Mouse (Mus musculus) heart, embryonic 14.5 days (tissue): ENCODE results near the gene Slc25a48. TPM values are rescaled to one million over a fixed set of nuclear protein-coding genes. Genes with fewer than 3 reads are reported as not detected.

Source experiments
- ATAC-seq: fragments of 200-750 bp; cut with Nextera tagmentation; 2 replicates; pipeline ENCODE4 v1.8.0; 2017; ENCODE audit warnings: low read depth, moderate TSS enrichment; ENCODE audit not compliant: insufficient number of reproducible peaks, insufficient read depth, low FRiP score
- H3K27ac ChIP-seq, 2 experiments: fragments of 200-500 bp in 1 of 2; fragments of 300-500 bp in 1 of 2; sonication (generic) in 1 of 2; replicated peaks in 1 of 2; 2 replicates each; pipeline ENCODE4 v1.5.1; 2012 to 2014; ENCODE audit warnings: low read depth in 2 of 2, low read length in 2 of 2, control low read depth in 1 of 2, mild to moderate bottlenecking in 1 of 2, mixed read lengths in 1 of 2; ENCODE audit not compliant: control insufficient read depth in 1 of 2, insufficient read depth in 1 of 2
- H3K27me3 ChIP-seq: fragments of 300-500 bp; sonication (generic); 2 replicates; pipeline ENCODE4 v1.6.1; 2014; ENCODE audit warnings: mild to moderate bottlenecking, low read length, control low read depth; ENCODE audit not compliant: control insufficient read depth, insufficient read depth
- H3K36me3 ChIP-seq: fragments of 300-500 bp; sonication (generic); 2 replicates; pipeline ENCODE4 v1.6.1; 2014; ENCODE audit warnings: mild to moderate bottlenecking, control low read depth, low read length, mixed read lengths; ENCODE audit not compliant: control insufficient read depth, insufficient read depth
- H3K4me1 ChIP-seq, 2 experiments: fragments of 200-500 bp in 1 of 2; fragments of 300-500 bp in 1 of 2; sonication (generic) in 1 of 2; 2 replicates each; pipeline ENCODE4 v1.6.1; 2012 to 2014; ENCODE audit warnings: low read length in 2 of 2, control low read depth in 1 of 2, mixed read lengths in 1 of 2; ENCODE audit not compliant: control insufficient read depth in 2 of 2, insufficient read depth in 2 of 2
- H3K4me2 ChIP-seq: fragments of 300-500 bp; sonication (generic); 2 replicates; pipeline ENCODE4 v1.6.1; 2014; ENCODE audit warnings: mild to moderate bottlenecking, low read length
- H3K4me3 ChIP-seq, 2 experiments: fragments of 200-500 bp in 1 of 2; fragments of 300-500 bp in 1 of 2; sonication (generic) in 1 of 2; 2 replicates each; pipeline ENCODE4 v1.5.1; 2012 to 2014; ENCODE audit warnings: low read length in 2 of 2, mild to moderate bottlenecking in 2 of 2, control low read depth in 1 of 2, low read depth in 1 of 2, moderate library complexity in 1 of 2; ENCODE audit not compliant: control insufficient read depth in 1 of 2, insufficient read depth in 1 of 2
- H3K9ac ChIP-seq: fragments of 300-500 bp; sonication (generic); 2 replicates; pipeline ENCODE4 v1.6.1; 2014; ENCODE audit warnings: mild to moderate bottlenecking, low read length
- H3K9me3 ChIP-seq: fragments of 300-500 bp; sonication (generic); 2 replicates; pipeline ENCODE4 v1.6.1; 2016; ENCODE audit warnings: low read length, control low read depth; ENCODE audit not compliant: control insufficient read depth
- WGBS: fragments of 180-500 bp; shearing (Covaris S2); extraction: QIAGEN DNeasy Blood & Tissue Kit; methylation state at CpG from one replicate; pipeline ENCODE4 v1.1.7; 2014; 5-methylcytosine and 5-hydroxymethylcytosine counted together
- polyA plus RNA-seq: library from polyadenylated mRNA; unstranded; fragments of >200 nt; fragmentation: Nextera tagmentation; extraction: Ambion mirVana; gene quantifications from 2 replicates; pipeline ENCODE4 v1.2.1, GENCODE M21; 2014

The Slc25a48 gene
- polyA plus RNA-seq, 1 experiment from 2014 or later = not detected

GRCm38 (mm10) chr13:56450035-56450434 lies 11.9 kb downstream of the Slc25a48 start:
- Histone ChIP-seq H3K27me3 (no peaks in the 10 kb centered on the region), H3K9ac (no peak overlapping the region), H3K4me1 (no peaks in the 10 kb centered on the region), H3K27ac (no peak overlapping the region), H3K4me2 (no peak overlapping the region), H3K36me3 (no peaks in the 10 kb centered on the region), H3K9me3 (no peaks in the 10 kb centered on the region), H3K4me3 (no peak overlapping the region)
- no peak for ATAC-seq
- 79% methylated on average over 8 of the region's 8 CpGs for WGBS

- ATAC-seq = no peak
- Histone ChIP-seq H3K9ac (no peak overlapping the region), H3K4me1 (no peaks in the 10 kb centered on the region), H3K36me3 (no peaks in the 10 kb centered on the region), H3K4me2 (no peak overlapping the region), H3K27me3 (0 out of 2 replicates have a peak, but pooled peaks cover 4% of the 10 kb centered on the region), H3K9me3 (no peaks in the 10 kb centered on the region), H3K27ac (no peak overlapping the region), H3K4me3 (no peak overlapping the region)
- WGBS = 71% methylated on average over 9 of the region's 9 CpGs
Measured at GRCm38 (mm10) chr13:56458001-56458400, 19.8 kb downstream of the Slc25a48 start.

GRCm38 (mm10) chr13:56461460-56461859 lies 23.3 kb downstream of the Slc25a48 start:
- Histone ChIP-seq H3K4me2 (no peak overlapping the region), H3K36me3 (no peaks in the 10 kb centered on the region), H3K4me1 (no peaks in the 10 kb centered on the region), H3K27me3 (no peaks in the 10 kb centered on the region), H3K9me3 (no peaks in the 10 kb centered on the region), H3K4me3 (no peak overlapping the region), H3K27ac (no peak overlapping the region), H3K9ac (no peak overlapping the region)
- ATAC-seq = no peak
- WGBS = 76% methylated on average over 4 of the region's 4 CpGs

DNA sequence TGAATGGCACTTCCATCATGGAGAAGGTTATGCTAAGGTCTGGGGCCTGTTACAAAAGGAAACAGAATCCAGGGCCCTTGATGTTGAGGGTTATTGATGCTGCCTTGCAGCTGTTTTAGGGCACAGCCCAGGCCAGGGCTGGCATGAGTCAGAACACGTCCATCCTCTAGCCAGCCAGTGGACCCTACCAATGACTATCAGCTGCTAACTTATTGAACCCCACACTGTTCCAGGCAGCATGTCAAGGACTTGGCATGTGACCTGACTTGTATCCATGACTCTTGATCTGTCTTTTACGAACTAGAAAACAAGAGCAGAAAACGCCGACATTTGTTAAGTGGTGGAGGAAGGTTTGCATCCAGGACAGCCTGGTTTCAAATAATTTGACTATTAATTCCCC lies 24.6 kb downstream of the Slc25a48 start:
- 90% methylated on average over 4 of the region's 4 CpGs for WGBS
- no peaks in the 10 kb centered on the region for H3K27me3 ChIP-seq

GRCm38 (mm10) chr13:56463261-56463660 lies 25.1 kb downstream of the Slc25a48 start:
- no peak overlapping the region for H3K4me3 ChIP-seq
- no peaks in the 10 kb centered on the region for H3K27me3 ChIP-seq
- no peaks in the 10 kb centered on the region for H3K9me3 ChIP-seq
- no peaks in the 10 kb centered on the region for H3K36me3 ChIP-seq
- no peak overlapping the region for H3K9ac ChIP-seq
- no peak for ATAC-seq
- H3K27ac ChIP-seq = no peak overlapping the region
- H3K4me1 ChIP-seq = no peaks in the 10 kb centered on the region
- WGBS = 76% methylated on average over 7 of the region's 7 CpGs
- H3K4me2 ChIP-seq = no peak overlapping the region

More for the DNA sequence above, 24.6 kb downstream of the Slc25a48 start:
- Histone ChIP-seq H3K27ac (no peak overlapping the region), H3K9ac (no peak overlapping the region), H3K9me3 (no peaks in the 10 kb centered on the region), H3K4me2 (no peak overlapping the region), H3K4me1 (no peaks in the 10 kb centered on the region), H3K36me3 (no peaks in the 10 kb centered on the region), H3K4me3 (no peak overlapping the region)
- ATAC-seq = no peak

GRCm38 (mm10) chr13:56463750-56464149 lies 25.6 kb downstream of the Slc25a48 start:
- Histone ChIP-seq H3K9me3 (no peaks in the 10 kb centered on the region), H3K4me3 (no peak overlapping the region), H3K27me3 (no peaks in the 10 kb centered on the region), H3K4me2 (no peak overlapping the region), H3K9ac (no peak overlapping the region), H3K36me3 (no peaks in the 10 kb centered on the region), H3K27ac (no peak overlapping the region), H3K4me1 (no peaks in the 10 kb centered on the region)
- no peak for ATAC-seq
- whole genome bisulfite sequencing = 69% methylated on average over 6 of the region's 6 CpGs

- no peaks in the 10 kb centered on the region for H3K36me3 ChIP-seq
- H3K4me3 ChIP-seq = no peak overlapping the region
- no peaks in the 10 kb centered on the region for H3K27me3 ChIP-seq
- no peak for ATAC-seq
- no peaks in the 10 kb centered on the region for H3K4me1 ChIP-seq
- H3K4me2 ChIP-seq = no peak overlapping the region
- no peaks in the 10 kb centered on the region for H3K9me3 ChIP-seq
- no peak overlapping the region for H3K27ac ChIP-seq
- WGBS = 92% methylated on average over 7 of the region's 7 CpGs
- H3K9ac ChIP-seq = no peak overlapping the region
Measured at GRCm38 (mm10) chr13:56467786-56468185, 29.6 kb downstream of the Slc25a48 start.

- Histone ChIP-seq H3K27ac (no peak overlapping the region), H3K27me3 (no peaks in the 10 kb centered on the region), H3K9ac (no peak overlapping the region), H3K9me3 (no peaks in the 10 kb centered on the region), H3K4me2 (no peak overlapping the region), H3K4me1 (no peaks in the 10 kb centered on the region), H3K36me3 (no peaks in the 10 kb centered on the region), H3K4me3 (no peak overlapping the region)
- WGBS = 86% methylated on average over 4 of the region's 4 CpGs
- no peak for ATAC-seq
Measured at GRCm38 (mm10) chr13:56468536-56468935, 30.4 kb downstream of the Slc25a48 start.
